Mouse (Mus musculus) ES-CJ7 (cell line): Measurements from ENCODE around the gene BC117090.
"Not testable (repeated sequence)": the region's sequence is repeated elsewhere in the genome, so short reads cannot be mapped to it uniquely, and the experiment has no call there.

Source experiments
- DNase-seq: peaks from one replicate; pipeline ENCODE4 v3.0.0; 2011; ENCODE audit warnings: low read depth, low spot score

The BC117090 gene

DNA sequence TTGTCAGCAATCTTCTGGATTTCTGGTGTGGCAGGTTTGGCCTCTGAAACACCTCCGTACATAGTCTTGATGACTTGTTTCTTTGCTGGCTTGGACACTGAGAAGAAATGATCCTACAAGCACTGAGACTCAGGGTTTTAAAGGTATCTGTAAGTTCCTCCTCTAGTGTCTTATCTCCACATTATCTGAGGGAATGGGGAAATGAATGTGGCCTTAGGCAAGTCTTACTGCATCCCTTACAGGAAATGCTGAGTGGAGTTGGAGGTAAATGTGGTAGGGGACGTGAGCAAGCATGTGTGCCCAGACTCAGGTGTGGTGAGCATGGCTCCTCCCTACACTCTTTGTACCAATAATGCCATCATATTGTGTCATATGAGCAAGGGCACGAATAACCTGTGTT lies at the start of gene BC117090:
Gene BC117090 (minus strand): TSS at position 101 of the 400 bp plus-strand sequence.
- no peak for DNase-seq

DNA sequence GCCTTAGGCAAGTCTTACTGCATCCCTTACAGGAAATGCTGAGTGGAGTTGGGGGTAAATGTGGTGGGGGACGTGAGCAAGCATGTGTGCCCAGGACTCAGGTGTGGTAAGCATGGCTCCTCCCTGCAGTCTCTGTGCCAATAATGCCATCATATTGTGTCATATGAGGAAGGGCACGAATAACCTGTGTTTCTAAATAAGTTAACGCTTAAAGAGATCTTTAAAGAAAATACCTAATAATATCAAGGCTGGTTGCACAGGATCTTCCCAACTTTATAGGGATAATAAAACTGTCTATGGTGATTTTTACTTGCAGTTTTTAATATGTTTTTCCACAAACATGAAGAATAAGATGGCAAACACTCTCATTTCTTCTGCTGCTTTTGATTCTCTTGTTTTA lies 33.5 kb upstream of the BC117090 start, which contains the start of gene BC100530:
Gene BC100530 (minus strand): TSS at position 101 of the 400 bp plus-strand sequence.
- not testable (repeated sequence) for DNase-seq

DNA sequence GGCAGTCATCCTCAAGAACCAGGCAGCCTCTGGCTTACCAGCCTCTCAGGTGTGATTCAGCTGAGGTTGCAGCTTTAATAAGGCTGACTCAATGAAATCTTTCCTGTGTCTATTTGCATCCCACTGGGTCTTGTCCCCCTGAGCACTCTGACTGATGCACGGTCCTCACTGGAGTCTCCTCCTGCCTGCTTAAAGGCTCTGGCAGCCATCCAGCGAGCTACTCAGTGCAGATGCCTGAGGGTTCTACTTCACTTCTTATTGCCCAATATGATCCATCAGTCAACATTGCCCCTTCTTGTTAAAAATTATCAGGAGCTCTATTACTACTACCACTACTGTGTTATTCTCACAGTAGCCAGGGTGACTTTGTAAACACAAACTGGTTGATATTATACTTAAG lies 3.0 kb upstream of the BC117090 start:
- no peak for DNase-seq

DNA sequence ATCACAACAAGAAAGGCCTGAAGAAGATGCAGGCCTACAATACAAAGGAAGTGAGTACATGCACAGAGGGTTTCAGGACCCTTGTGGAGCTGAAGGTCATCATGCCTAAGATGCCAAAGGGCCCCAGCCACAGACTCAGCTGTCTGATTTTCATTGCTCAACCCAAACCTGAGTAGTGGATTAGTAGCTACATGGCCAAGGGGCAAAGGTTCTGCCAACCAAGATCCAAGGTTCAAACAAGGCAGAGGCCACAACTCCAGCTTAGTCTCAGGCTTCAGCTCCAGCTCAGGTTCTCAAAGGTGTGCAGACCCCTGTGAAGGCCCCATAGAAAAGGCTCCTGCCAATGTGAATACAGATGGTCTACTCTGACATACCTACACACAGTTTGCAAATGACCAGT lies 14.8 kb downstream of the BC117090 start:
- no peak for DNase-seq

DNA sequence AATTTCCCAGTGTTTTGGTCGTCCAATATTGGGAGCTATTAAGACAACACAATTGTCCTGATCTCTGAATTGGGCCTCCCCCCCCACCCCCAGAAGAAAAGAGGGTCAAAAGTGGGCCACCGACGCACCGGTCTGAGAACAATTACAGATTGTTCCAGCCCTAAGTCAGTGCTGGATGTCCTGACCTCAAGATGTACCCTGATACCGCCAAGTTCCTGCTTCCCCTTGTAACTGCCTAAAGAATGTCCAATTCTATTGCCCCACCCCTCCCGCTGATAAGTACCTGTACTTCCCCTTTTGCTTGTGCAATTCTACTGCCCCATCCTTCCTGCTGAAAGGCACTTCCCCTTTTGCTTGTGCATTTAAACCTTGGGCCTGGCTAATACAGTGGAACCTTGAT lies 18.0 kb downstream of the BC117090 start:
- DNase-seq, result not testable (repeated sequence)

DNA sequence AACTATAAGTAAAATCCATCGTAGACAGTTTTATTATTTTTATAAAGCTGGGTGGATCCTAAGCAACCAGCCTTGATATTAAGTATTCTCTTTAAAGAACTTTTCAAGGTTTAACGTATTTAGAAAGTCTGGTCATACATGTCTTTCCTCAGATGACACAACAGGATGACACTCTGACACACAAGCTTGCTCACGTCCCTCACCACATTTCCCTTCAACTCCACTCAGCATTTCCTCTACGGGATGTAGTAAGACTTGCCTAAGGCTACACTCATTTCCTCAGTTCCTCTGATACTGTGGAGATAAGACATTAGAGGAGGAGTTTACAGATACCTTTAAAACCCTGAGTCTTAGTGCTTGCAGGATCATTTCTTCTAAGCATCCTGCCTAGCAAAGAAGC lies 26.5 kb downstream of the BC117090 start:
- DNase-seq, result no peak

DNA sequence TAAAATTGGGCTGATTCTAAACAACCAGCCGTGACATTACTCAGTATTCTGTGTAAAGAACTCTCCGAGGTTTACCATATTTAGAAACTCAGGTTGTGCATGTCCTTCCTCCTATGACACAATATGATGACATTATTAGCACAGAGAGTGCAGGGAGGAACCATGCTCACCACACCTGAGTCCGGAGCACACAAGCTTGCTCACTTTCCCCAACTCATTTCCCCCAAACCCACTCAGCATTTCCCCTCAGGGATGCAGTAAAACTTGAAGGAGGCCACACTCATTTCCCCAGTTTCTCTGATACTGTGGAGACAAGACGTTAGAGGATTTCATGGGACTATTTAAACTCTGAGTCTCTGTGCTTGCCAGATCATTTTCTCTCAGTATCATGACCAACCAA lies 45.0 kb downstream of the BC117090 start:
- no peak for DNase-seq

DNA sequence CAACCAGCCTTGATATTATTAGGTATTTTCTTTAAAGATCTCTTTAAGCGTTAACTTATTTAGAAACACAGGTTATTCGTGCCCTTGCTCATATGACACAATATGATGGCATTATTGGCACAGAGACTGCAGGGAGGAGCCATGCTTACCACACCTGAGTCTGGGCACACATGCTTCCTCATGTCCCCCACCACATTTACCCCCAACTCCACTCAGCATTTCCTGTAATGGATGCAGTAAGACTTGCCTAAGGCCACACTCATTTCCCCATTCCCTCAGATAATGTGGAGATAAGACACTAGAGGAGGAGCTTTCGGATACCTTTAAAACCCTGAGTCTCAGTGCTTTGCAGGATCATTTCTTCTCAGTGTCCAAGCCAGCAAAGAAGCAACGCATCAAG lies 57.3 kb downstream of the BC117090 start, which contains the start of gene Stfa1:
Gene Stfa1 (plus strand): TSS at position 156 of the 400 bp plus-strand sequence.
- not testable (repeated sequence) for DNase-seq
